Mouse (Mus musculus) spleen, postnatal 4 days (tissue): ENCODE measurements around the gene Dsp.

ENCODE experiments used
- DNase-seq, 2 experiments: peaks; one replicate each; pipeline ENCODE4 v3.0.0; 2022; ENCODE audit warnings: low spot score in 2 of 2

Gene Dsp

GRCm38 (mm10) chr13:38151069-38151588 is at the start of gene Dsp:
Gene Dsp, plus strand, starts transcription at chr13:38151294.
- peak in 1 of 2 experiments; percentile 64 for DNase-seq

GRCm38 (mm10) chr13:38103406-38103805 is 47.7 kb upstream of the Dsp start:
- no peak for DNase-seq

GRCm38 (mm10) chr13:38104501-38104900 is 46.6 kb upstream of the Dsp start:
- peak in 1 of 2 experiments; percentile 47 for DNase-seq

- no peak for DNase-seq
These were observed 42.0 kb upstream of the Dsp start for GRCm38 (mm10) chr13:38109081-38109480.

- DNase-seq: no peak
These were observed 28.8 kb upstream of the Dsp start for GRCm38 (mm10) chr13:38122321-38122720.

GRCm38 (mm10) chr13:38123666-38124065 is 27.4 kb upstream of the Dsp start:
- no peak for DNase-seq

GRCm38 (mm10) chr13:38127683-38128082 is 23.4 kb upstream of the Dsp start:
- DNase-seq: no peak

GRCm38 (mm10) chr13:38128246-38128645 is 22.8 kb upstream of the Dsp start:
- DNase-seq: no peak

- no peak for DNase-seq
These were observed 21.6 kb upstream of the Dsp start for GRCm38 (mm10) chr13:38129492-38129891.

- no peak for DNase-seq
These were observed 21.0 kb upstream of the Dsp start for GRCm38 (mm10) chr13:38130116-38130515.

- no peak for DNase-seq
These were observed 18.0 kb upstream of the Dsp start for GRCm38 (mm10) chr13:38133016-38133528.

- no peak for DNase-seq
These were observed 10.6 kb upstream of the Dsp start for GRCm38 (mm10) chr13:38140521-38140920.

GRCm38 (mm10) chr13:38144962-38145713 is 6.0 kb upstream of the Dsp start:
- no peak for DNase-seq

GRCm38 (mm10) chr13:38148348-38148747 is 2.7 kb upstream of the Dsp start:
- no peak for DNase-seq

- DNase-seq: no peak
These were observed 756 bp downstream of the Dsp start for GRCm38 (mm10) chr13:38151671-38152428.

GRCm38 (mm10) chr13:38152429-38153035 is 1.4 kb downstream of the Dsp start:
- no peak for DNase-seq

- DNase-seq: no peak
These were observed 4.4 kb downstream of the Dsp start for GRCm38 (mm10) chr13:38155523-38155922.

- no peak for DNase-seq
These were observed 6.5 kb downstream of the Dsp start for GRCm38 (mm10) chr13:38157635-38158034.

- DNase-seq: no peak
These were observed 10.9 kb downstream of the Dsp start for GRCm38 (mm10) chr13:38162002-38162401.

GRCm38 (mm10) chr13:38162668-38163067 is 11.6 kb downstream of the Dsp start:
- no peak for DNase-seq

- DNase-seq: no peak
These were observed 13.8 kb downstream of the Dsp start for GRCm38 (mm10) chr13:38164932-38165331.

- DNase-seq: no peak
These were observed 16.0 kb downstream of the Dsp start for GRCm38 (mm10) chr13:38167056-38167455.
